Mouse (Mus musculus) CH12.LX (cell line): Measurements from ENCODE around the gene Ociad1.

Experiments used
- CTCF ChIP-seq, 2 experiments: IDR thresholded peaks in 1 of 2; conservative IDR thresholded peaks in 1 of 2; 2 replicates each; pipeline ENCODE4 v1.5.1; 2011 to 2012; ENCODE audit warnings: low read depth in 2 of 2, low read length in 2 of 2, improper control_type of control experiment in 1 of 2, inconsistent platforms in 1 of 2, mild to moderate bottlenecking in 1 of 2, moderate library complexity in 1 of 2
- E2F4 ChIP-seq: IDR thresholded peaks from 2 replicates; pipeline ENCODE4 v1.6.1; 2011; ENCODE audit warnings: low read depth, low read length, improper control_type of control experiment; ENCODE audit not compliant: insufficient replicate concordance
- POLR2A ChIP-seq: IDR thresholded peaks from 2 replicates; pipeline ENCODE4 v1.6.1; 2011; ENCODE audit warnings: low read depth, mild to moderate bottlenecking, improper control_type of control experiment, low read length
- RCOR1 ChIP-seq: conservative IDR thresholded peaks from 2 replicates; pipeline ENCODE4 v1.6.1; 2012; ENCODE audit warnings: low read depth, mild to moderate bottlenecking, inconsistent platforms, low read length, improper control_type of control experiment
- ZNF384 ChIP-seq: IDR thresholded peaks from 2 replicates; pipeline ENCODE4 v1.6.1; 2012; ENCODE audit warnings: low read depth, low read length, improper control_type of control experiment, inconsistent platforms

- TF ChIP-seq POLR2A (no peak), RCOR1 (no peak), ZNF384 (no peak), E2F4 (no peak), CTCF (conservative IDR thresholded peaks at IDR 0.05 in 1 of 2, IDR thresholded peaks at IDR 0.05 in 1 of 2; ENCODE audit: low read depth in 2 of 2, low read length in 2 of 2) (no peak)
Observed at GRCm38 (mm10) chr5:73244403-73244802, 48.2 kb upstream of the Ociad1 start.
